Mouse (Mus musculus): Measurements from ENCODE around the gene Utf1. TPM values are rescaled to one million over a fixed set of nuclear protein-coding genes. Genes with fewer than 3 reads are reported as not detected.

Gene Utf1
- total and polyA plus RNA-seq, 3 experiments, result not detected

DNA sequence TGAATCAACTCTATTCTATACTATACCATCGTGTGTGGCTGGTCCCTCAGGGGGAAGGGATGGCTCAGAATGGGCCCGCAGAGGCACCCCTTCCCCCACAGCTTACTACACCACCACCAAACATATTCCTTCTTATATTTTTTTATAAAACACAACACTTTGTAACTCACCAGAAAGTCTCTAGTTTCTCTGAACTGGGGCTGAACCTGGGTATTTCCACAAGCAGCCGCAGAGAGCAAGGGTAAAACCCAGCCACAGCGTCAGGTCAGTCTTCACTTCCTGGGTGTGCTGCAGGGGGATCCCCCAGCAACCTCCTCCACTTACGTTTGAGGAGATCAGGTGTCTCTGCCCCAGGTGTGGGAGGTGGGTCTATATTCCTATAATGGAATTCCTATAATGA is 24.8 kb downstream of the Utf1 start (continued):
- peak; percentile 37; the same call in 1 of the 2 replicates for TF ChIP-seq HCFC1 (IDR thresholded peaks at IDR 0.05; ENCODE audit: low read depth, low read length)
- TF ChIP-seq IRF4 (IDR thresholded peaks at IDR 0.05; ENCODE audit: low read depth, low read length), result peak; percentile 56; the same call in 1 of the 2 replicates
- 0 out of 2 replicates have a peak, but pooled peaks have one; percentile 58 for TF ChIP-seq MAFK (IDR thresholded peaks at IDR 0.05; ENCODE audit: insufficient replicate concordance, low read length)
- no peak for TF ChIP-seq E2F4 (IDR thresholded peaks at IDR 0.05; ENCODE audit: insufficient replicate concordance, low read depth, low read length)
- peak; percentile 67 for TF ChIP-seq RCOR1 (conservative IDR thresholded peaks at IDR 0.05; ENCODE audit: low read depth, low read length)
- peak; percentile 86 for TF ChIP-seq ELF1 (IDR thresholded peaks at IDR 0.05; ENCODE audit: low read depth, low read length)
- peak; percentile 70 for TF ChIP-seq MYC (IDR thresholded peaks at IDR 0.05; ENCODE audit: low read depth, low read length)
- TF ChIP-seq TCF12 (IDR thresholded peaks at IDR 0.05; ENCODE audit: low read depth, low read length), result peak; percentile 93
- peak; percentile 14; the same call in 1 of the 2 replicates for TF ChIP-seq SMC3 (IDR thresholded peaks at IDR 0.05; ENCODE audit: low read depth, low read length)

GRCm38 (mm10) chr7:139969348-139970130 is 25.9 kb downstream of the Utf1 start:
- H3K27me3 ChIP-seq (replicated peaks), result no peaks in the 10 kb centered on the region
- no peaks in the 10 kb centered on the region for H3K79me2 ChIP-seq (replicated peaks; ENCODE audit: control insufficient read depth, extremely low read depth, insufficient read depth, poor library complexity, severe bottlenecking)
- no peaks in the 10 kb centered on the region for H3K9me3 ChIP-seq (replicated peaks; ENCODE audit: low read length)
- TF ChIP-seq SIN3A (IDR thresholded peaks at IDR 0.05; ENCODE audit: low read length), result 0 out of 2 replicates have a peak, but pooled peaks have one; percentile 0
- peak; percentile 82 for TF ChIP-seq TCF12 (IDR thresholded peaks at IDR 0.05; ENCODE audit: low read depth, low read length)
- peak; percentile 82 for TF ChIP-seq RAD21 (IDR thresholded peaks at IDR 0.05; ENCODE audit: low read depth, low read length)
- peak; percentile 69 for TF ChIP-seq ETS1 (conservative IDR thresholded peaks at IDR 0.05; ENCODE audit: low read depth, low read length)
- no peak; the same call in 1 of the 2 replicates for TF ChIP-seq RCOR1 (conservative IDR thresholded peaks at IDR 0.05; ENCODE audit: low read depth, low read length)
- no peak for TF ChIP-seq ZMIZ1 (IDR thresholded peaks at IDR 0.05; ENCODE audit: low read depth, low read length)
- TF ChIP-seq JUND (conservative IDR thresholded peaks at IDR 0.05; ENCODE audit: low read depth, low read length), result peak; percentile 96
- peak; percentile 38; the same call in 1 of the 2 replicates for TF ChIP-seq ZC3H11A (IDR thresholded peaks at IDR 0.05; ENCODE audit: low read depth, low read length)
- TF ChIP-seq MEF2A (IDR thresholded peaks at IDR 0.05; ENCODE audit: borderline replicate concordance, low read depth, low read length), result 0 out of 2 replicates have a peak, but pooled peaks have one; percentile 42
- no peak for TF ChIP-seq GABPA (IDR thresholded peaks at IDR 0.05; ENCODE audit: insufficient replicate concordance, low read depth, low read length)
- no peak for TF ChIP-seq NELFE (IDR thresholded peaks at IDR 0.05; ENCODE audit: low read depth, low read length)
- no peak for TF ChIP-seq ZKSCAN1 (IDR thresholded peaks at IDR 0.05; ENCODE audit: borderline replicate concordance, low read depth, low read length)
- peak; percentile 6; the same call in 1 of the 2 replicates for TF ChIP-seq POLR2A (IDR thresholded peaks at IDR 0.05; ENCODE audit: low read depth, low read length)
- no peak for TF ChIP-seq POLR2AphosphoS2 (IDR thresholded peaks at IDR 0.05; ENCODE audit: low read depth, low read length)
- TF ChIP-seq IRF4 (IDR thresholded peaks at IDR 0.05; ENCODE audit: low read depth, low read length), result peak; percentile 67; the same call in 1 of the 2 replicates
- 0 out of 2 replicates have a peak, but pooled peaks have one; percentile 17 for TF ChIP-seq TBP (conservative IDR thresholded peaks at IDR 0.05; ENCODE audit: low read depth, low read length)
- no peak for TF ChIP-seq USF2 (conservative IDR thresholded peaks at IDR 0.05; ENCODE audit: low read depth, low read length)
- peak; percentile 89 for TF ChIP-seq SMC3 (IDR thresholded peaks at IDR 0.05; ENCODE audit: low read depth, low read length)
- TF ChIP-seq PAX5 (IDR thresholded peaks at IDR 0.05; ENCODE audit: low read length), result no peak
- TF ChIP-seq HCFC1 (IDR thresholded peaks at IDR 0.05; ENCODE audit: low read depth, low read length), result 0 out of 2 replicates have a peak, but pooled peaks have one; percentile 11
- TF ChIP-seq JUN (IDR thresholded peaks at IDR 0.05; ENCODE audit: insufficient read depth, low read depth, low read length), result no peak
- no peak for TF ChIP-seq CHD1 (IDR thresholded peaks at IDR 0.05; ENCODE audit: low read depth, low read length)
- no peak for TF ChIP-seq MAFK (IDR thresholded peaks at IDR 0.05; ENCODE audit: insufficient replicate concordance, low read length)
- TF ChIP-seq KAT2A (IDR thresholded peaks at IDR 0.05; ENCODE audit: insufficient replicate concordance, low read length), result no peak
- peak; percentile 91 for TF ChIP-seq MAZ (IDR thresholded peaks at IDR 0.05; ENCODE audit: low read depth, low read length)
- peak; percentile 79 for TF ChIP-seq CHD2 (IDR thresholded peaks at IDR 0.05; ENCODE audit: low read length)
- TF ChIP-seq MAX (IDR thresholded peaks at IDR 0.05; ENCODE audit: low read length), result no peak
- TF ChIP-seq EP300 (IDR thresholded peaks at IDR 0.05; ENCODE audit: low read length), result no peak
- no peak for TF ChIP-seq USF1 (IDR thresholded peaks at IDR 0.05; ENCODE audit: low read depth, low read length)
- peak; percentile 99 for TF ChIP-seq BHLHE40 (IDR thresholded peaks at IDR 0.05; ENCODE audit: low read depth, low read length)
- peak; percentile 80 to 87; a peak in 3 of 4 replicates for TF ChIP-seq CTCF (conservative IDR thresholded peaks at IDR 0.05 in 1 of 2, IDR thresholded peaks at IDR 0.05 in 1 of 2; ENCODE audit: low read depth in 2 of 2, low read length in 2 of 2)
- peak overlapping the region; percentile 69 for H3K9ac ChIP-seq (ENCODE audit: insufficient read depth, low read depth)
- H3K27ac ChIP-seq (ENCODE audit: insufficient read depth, low read depth), result peak overlapping the region; percentile 99
- no peaks in the 10 kb centered on the region for H3K36me3 ChIP-seq (replicated peaks in 1 of 2; ENCODE audit: control insufficient read depth in 1 of 2, insufficient read depth in 1 of 2, low read length in 1 of 2)
- no peak overlapping the region for H3K4me3 ChIP-seq (replicated peaks in 1 of 3; ENCODE audit: low read depth in 2 of 3, low read length in 2 of 3, poor library complexity in 1 of 3)
- peak overlapping the region; percentile 76 for H3K4me2 ChIP-seq (ENCODE audit: insufficient read depth, low read depth, poor library complexity, severe bottlenecking)
- dilution Hi-C loops (cut with MboI; ENCODE audit: extremely low pct_ligation_motif_present, extremely low pct_unique_long_range_greater_than_20kb, low sequenced_read_pairs), result no loop called here
- peak; percentile 94 for DNase-seq (ENCODE audit: extremely low read depth)
- H3K4me1 ChIP-seq (ENCODE audit: control insufficient read depth in 1 of 2, insufficient read depth in 2 of 2), result peaks cover 67 to 91% of the 10 kb centered on the region in 2 experiments
- in situ Hi-C loops (cut with MboI; ENCODE audit: low pct_ligation_motif_present, low pct_unique_long_range_greater_than_20kb, low sequenced_read_pairs), result no loop called here
